Mouse (Mus musculus): Measurements from ENCODE around the gene Adipor2. TPM values are rescaled to one million over a fixed set of nuclear protein-coding genes. Genes with fewer than 3 reads are reported as not detected.

The Adipor2 gene
- total RNA-seq, 2 experiments from 2014 or later = 36.2 to 41.5 TPM

DNA sequence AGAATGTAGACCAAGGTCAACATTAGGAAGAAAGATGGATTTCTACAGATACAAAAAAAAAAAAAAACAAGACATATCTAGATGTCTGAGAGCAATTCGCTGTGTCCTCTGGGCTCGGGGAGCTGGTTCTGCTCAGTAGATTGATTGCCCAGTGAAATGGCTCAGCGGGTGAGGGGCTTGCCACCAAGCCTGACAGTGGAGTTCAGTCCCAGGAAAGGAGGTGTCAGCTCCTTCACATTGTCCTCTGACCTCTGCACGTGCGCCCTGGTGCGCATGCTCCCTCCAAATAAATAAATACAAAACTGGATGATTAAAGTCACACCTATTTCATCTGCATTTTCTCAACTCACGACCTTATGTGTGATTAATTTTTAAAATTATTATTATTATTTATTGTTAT, 1.9 kb upstream of the Adipor2 start:
- no peak for DNase-seq

DNA sequence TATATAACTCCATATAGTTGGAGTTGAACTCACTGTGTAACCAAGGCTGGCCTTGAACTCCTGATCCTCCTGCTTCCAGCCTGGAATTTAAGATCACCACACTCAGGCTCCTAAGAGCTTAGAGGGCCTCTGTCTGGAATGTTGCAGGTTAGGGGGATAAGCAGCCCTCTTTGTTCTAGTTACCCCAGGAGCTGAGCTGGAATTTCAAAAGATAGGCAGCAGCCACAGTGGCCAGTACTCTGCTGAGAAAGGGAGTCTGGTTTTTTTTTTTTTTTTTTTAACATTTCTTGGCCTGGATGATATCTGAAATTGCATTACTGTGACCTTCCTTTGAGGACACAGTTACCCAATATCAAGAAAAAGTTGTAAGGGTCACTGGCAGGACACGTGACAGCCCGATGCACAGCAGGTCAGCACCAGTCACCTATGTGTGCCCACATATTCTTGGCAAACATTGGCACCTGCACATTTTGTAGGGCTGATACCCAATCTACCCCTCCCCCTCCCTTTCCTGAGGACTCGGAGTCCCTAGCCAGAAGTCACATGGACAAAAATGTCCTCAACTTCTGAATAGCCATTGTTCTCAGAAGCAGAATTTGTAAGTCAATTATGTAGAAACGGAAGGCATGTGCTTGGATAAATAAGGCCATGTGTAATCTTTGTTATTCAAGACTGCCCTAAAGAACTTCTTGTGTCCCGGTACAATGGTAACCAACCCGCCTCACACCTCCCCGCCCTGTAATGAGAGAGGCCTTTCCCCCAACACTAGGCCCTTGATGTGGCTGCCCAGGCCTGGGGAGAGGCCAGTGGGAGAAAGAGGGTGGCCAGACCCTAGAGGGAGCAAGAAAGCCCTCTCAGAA, 1.1 kb upstream of the Adipor2 start:
- DNase-seq = peak; percentile 16 to 23

DNA sequence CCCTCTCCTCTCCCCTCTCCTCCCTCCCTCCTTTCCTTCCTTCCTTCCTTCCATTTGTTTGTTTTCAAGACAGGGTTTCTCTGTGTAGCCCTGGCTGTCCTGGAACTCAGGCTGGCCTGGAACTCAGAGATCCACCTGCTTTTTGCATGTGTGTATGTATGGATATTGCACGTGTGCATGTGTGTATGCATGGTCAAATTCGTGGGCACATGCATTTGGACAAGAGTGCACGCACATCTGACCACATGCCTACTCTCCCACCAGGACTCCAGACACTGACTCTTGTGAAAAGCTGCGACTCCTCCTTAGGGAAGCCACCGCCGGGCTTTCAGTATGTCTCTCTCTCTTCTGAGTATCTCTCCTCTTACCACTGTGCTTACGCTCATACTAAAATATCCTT, 317 bp upstream of the Adipor2 start:
- DNase-seq = no peak

DNA sequence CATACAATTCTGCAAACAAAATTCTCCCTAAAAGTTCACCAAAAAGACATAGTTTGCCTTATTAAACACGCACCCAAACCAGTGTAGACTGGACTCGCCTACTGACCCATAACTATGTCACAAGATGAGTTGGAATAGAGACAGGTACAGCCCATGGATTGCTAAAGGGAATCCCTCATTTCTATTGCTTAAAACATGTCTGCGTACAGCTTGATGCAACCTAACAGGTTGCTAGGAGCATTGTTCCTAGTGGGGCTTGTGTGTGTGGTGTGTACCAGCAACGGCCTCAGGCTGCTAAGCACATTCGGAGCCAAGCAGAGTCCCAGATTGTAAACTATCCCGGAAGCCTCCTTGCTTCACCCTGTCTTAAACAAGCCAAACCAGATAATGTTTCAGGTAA, 861 bp downstream of the Adipor2 start:
- no peak for DNase-seq

DNA sequence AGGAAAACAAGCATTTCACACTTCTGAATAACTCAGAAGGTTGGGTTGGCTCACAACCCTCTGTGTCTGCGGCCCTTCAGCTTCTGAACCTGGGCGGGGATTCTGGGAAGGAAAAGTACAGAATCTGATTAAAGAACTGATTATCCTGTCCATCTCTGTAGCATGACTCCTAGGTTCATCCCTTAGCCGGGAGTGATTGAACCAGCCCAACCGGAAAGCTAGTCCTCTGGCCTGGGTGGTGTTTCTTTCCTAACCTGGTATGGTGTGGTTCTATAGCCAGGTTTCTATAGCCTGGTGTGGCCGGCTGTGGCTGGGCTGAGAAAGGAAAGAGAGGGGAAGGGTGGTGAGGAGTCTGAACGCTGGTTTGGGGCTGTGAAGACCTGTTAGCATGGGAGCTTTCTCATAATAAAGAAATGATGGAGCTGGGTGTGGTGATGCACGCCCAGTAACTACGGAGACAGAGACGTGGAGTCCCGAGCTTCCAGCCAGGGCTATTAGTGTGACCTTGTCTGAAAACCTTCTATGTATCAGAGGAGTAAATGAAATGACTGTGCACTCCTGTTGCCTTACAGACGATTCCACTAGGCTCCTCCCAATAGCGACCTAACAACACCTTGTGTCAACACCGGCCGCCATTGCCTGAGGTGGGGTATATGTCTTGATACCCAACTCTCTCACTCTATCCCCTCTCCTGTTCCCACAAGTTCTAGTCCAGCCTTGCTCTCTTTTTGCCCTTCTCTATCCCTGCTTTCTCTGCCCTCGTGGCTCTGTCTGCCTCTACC, 3.1 kb downstream of the Adipor2 start:
- DNase-seq = no peak

DNA sequence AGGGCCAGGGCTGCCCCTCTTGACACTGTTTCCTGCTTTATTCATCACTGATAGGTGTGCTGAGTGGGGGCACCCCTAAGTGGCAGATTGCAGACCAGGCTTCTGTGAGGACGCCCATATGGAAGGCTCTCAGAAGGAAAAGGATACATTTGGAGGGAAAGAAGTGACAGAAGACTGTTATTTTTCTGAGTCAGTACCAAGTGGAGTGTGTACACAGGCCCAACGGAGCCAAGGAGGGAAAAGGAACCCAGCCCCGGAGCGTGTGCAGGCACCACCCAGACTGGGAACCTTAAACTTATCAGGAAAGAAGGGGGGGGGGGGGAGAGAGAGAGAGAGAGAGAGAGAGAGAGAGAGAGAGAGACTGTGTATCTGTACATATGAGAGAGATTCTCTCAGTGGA, 4.9 kb downstream of the Adipor2 start:
- no peak for DNase-seq

- DNase-seq = no peak
Observed at GRCm38 (mm10) chr6:119411511-119411910, 6.0 kb downstream of the Adipor2 start.

DNA sequence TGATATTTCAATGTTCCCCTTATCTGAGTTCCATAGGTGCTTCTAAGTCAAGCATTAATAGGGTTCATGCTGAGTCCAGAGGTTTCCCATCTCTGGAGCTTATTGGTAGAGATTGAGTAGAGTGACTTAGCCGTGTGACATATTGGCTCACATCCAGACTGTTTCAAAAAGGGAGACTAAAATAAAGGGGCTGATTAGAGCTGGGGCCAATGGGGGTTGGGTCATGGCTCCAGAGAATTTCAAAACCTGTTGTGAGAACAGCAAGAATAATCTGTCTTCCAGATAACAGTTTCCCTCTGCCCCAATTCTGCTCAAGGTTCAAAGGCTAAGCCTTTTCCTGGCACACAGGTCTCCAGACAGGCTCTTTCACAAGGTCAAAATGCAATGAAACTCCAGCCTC, 7.7 kb downstream of the Adipor2 start:
- no peak for DNase-seq

DNA sequence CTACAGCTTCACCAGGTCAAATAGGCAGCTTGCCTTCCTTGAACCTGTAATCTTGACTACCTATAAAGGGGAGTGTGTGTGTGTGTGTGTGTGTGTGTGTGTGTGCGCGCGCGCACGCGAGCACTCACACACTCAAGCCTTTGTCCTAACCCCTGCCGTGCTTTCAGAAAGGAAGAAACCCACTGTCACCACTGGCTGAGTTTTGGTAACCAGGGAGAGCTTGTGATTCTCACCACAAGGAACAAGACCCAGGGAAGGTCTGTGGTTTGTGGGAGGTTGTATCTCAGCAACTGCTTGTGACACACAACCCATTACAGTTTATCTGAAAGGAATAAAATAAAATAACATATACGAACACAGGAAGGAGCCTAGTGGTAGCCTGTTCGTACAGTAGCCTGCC, 8.9 kb downstream of the Adipor2 start:
- no peak for DNase-seq

DNA sequence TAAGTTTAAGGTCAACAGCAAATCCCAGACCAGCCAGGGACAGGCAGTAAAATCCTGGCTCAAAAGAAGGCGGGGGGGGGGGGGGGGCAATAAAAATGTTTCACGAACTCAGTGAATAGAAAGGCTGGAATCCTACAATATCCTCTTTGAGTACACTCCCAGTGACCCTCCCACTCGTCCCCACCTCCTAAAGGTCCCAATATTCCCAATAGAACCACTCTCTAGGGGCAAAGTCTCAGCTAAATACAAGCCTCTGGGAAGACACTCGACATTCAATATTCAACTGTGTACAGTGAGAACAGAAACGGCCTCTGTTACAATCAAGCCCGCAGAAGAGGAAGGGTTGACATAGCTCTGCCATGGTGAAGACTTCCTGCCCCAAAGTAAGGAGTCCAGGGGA, 9.7 kb downstream of the Adipor2 start:
- no peak for DNase-seq

- no peak for DNase-seq
Observed at GRCm38 (mm10) chr6:119406528-119406927, 11.0 kb downstream of the Adipor2 start.

DNA sequence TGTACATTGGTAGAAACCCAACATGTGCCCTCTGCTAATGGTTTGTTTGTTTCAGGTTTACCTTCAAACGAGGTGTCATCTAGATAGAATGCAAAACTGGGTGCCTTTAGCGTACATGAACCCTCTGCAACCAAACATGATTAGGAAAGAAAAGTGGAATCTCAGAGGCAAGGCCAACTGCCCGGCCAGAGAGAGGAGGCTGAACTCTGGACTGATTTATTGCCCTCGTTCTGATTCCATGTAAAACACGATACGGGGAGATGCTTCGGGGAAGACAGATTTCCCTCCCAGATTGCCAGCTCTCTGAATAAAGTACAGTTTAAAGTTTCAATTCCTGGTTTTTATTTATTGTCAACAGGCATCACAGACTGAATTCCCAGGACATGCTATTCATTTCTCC, 12.2 kb downstream of the Adipor2 start:
- DNase-seq = no peak

- DNase-seq = no peak
Observed at GRCm38 (mm10) chr6:119404854-119405253, 12.7 kb downstream of the Adipor2 start.

GRCm38 (mm10) chr6:119402976-119403375, 14.5 kb downstream of the Adipor2 start:
- DNase-seq = no peak

GRCm38 (mm10) chr6:119401545-119402304, 15.8 kb downstream of the Adipor2 start:
- DNase-seq = no peak

DNA sequence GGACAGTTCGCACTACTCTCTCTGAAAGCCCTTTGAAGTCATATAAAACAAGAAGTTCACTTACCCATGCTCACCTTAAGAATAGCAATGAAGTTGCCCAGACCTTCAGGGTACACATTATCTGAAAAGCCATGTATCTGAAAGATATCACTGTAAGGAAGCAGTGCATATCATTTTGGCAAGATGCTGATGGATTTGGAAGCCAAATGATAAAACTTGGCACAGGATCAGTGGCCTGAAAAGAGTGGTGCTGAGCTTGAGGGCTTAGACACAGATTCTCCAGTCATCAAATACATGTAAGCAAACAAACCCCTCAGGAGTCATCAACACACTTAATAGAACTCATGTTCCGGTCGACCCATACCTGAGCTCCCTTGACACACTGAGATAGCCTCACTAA, 16.9 kb downstream of the Adipor2 start:
- DNase-seq = no peak

GRCm38 (mm10) chr6:119399371-119399770, 18.1 kb downstream of the Adipor2 start:
- DNase-seq = no peak

DNA sequence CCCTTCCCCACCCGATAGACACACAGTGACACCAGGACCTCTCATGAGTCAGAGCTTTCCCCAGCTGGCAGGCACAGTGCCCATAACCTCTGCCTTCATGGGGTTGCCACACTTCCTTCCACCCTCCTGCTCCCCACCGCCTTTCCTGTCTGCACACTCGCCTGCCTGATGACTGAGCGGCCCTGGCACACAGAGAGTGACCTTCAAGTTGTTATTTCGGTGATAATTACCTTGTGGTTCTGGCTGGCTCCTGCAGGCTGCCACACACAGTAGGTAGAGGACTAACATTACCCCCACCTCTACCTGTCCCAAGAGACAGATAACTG, 21.2 kb downstream of the Adipor2 start:
- no peak for DNase-seq

- DNase-seq = no peak
Observed at GRCm38 (mm10) chr6:119395421-119396308, 21.8 kb downstream of the Adipor2 start.

DNA sequence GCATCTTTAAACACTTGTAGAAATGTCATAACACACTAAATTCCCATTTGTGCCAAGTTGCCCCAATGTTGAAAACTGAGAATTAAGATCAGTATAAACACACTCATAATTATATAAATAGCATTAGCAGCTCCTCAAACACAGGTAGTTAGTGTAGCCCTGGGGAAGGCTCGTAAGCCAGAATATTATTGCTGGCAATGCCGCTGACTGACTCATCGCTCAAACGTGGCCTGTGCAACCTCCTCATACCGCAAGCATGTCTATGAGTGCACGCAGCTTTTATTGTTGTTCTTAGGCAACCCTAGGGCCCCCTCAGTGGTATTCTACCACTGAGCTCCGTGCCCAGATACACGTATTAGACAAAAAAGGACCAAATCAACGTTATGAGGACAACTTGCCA, 24.7 kb downstream of the Adipor2 start:
- no peak for DNase-seq

- DNase-seq = no peak
Observed at GRCm38 (mm10) chr6:119390728-119391127, 26.8 kb downstream of the Adipor2 start.

- DNase-seq = no peak
Observed at GRCm38 (mm10) chr6:119389089-119389488, 28.4 kb downstream of the Adipor2 start.

Measured in layer of hippocampus, postnatal 36 days (tissue).